Mouse (Mus musculus) spleen, postnatal 14 days (tissue): ENCODE data around the gene Creb3l2.
A peak's percentile ranks its signal among the peaks of the same experiment; 100 is the strongest.

Experiments
- DNase-seq, 2 experiments: peaks; one replicate each; pipeline ENCODE4 v3.0.0; 2021 to 2022; ENCODE audit warnings: low spot score in 2 of 2

The Creb3l2 gene

DNA sequence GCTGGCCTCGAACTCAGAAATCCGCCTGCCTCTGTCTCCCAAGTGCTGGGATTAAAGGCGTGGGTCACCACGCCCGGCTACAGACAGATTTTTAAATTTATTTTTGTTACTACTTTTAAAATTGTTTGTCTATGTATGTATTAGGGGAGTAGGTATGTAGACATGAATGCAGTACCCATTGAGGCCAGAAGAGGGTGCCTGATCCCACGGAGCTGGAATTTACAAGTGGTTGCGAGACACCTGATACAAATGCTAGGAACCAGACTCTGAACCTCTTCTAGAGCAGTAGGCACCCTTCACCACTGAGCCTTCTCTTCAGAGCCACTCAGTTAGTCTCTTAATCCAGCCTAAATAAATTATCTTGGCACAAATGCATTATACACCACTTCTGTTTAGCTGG lies 70.6 kb downstream of the Creb3l2 start:
- peak in 1 of 2 experiments; percentile 23 for DNase-seq

DNA sequence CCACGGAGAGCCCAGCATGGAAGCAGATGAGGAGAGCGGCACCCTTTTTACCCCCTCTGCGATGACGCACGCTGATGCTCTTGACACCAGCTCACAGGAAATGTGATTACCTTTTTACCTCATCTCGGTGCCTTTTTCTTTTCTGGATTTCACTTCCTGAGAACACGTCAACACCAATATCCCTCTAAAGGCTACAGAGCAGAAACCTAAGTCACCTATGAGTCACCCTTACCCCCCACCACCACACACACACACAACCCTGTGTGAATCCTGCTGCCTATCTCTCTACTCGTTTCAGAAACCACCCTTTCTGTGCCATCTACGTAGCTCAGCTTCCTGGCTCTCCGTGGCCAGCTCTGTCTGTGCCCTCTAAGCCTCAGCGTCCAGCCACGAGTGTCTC lies 71.4 kb downstream of the Creb3l2 start:
- DNase-seq, result no peak

DNA sequence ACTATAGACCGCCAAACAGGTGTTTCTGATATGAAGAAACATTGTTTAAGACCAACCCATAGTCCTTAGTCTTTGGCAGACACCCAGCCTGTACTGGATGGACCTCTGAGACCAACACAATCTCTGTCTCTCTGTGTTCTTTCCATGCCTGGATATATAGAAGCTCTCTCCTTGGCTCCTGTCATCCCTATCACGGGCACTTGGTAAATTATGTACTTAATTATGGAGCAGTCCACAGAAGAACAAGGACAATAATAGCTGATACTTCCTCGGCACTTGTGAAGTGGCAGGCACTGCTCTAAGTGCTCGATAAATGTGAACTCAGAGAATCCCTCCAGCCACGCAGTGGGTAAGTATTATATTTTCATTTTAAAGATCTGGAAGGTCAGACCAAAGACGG lies 72.2 kb downstream of the Creb3l2 start:
- no peak for DNase-seq

DNA sequence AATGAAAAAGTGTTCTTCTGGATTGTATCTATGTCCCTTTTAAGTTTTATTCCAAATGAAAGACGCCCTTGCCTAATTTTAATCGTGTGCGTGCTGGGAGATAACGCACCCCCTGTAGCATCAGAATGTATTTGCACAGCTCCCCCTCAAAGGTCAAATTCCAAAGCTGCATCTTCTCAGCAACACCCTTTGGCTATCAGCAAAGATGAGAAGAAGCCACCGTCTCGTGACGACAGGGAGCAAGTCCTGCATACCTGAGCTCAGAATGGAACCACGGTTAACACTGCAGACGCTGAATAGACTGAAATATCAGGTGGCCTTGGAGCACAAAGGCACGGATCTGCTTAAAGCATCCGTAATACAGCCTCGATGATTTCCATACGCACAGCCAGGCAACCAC lies 73.7 kb downstream of the Creb3l2 start:
- no peak for DNase-seq

DNA sequence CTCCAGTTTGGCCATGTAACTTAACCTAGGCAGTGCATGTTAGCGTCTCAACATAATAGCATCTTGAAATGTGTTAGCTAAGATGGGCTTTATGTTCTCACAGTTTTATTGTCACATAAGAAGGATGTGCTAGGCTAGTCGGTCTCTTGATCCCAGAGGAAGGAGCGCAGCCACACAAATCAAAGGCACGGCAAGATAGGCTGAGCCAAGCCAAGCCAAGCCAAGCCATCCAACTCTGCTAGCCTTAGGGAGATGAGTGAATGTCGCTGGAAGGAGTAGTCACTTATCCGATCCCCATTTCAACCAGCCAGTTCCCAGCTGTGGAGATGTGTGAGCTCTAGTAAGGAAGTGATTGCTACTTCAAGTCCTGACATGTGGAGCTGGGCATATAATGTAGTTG lies 75.0 kb downstream of the Creb3l2 start:
- DNase-seq, result no peak

DNA sequence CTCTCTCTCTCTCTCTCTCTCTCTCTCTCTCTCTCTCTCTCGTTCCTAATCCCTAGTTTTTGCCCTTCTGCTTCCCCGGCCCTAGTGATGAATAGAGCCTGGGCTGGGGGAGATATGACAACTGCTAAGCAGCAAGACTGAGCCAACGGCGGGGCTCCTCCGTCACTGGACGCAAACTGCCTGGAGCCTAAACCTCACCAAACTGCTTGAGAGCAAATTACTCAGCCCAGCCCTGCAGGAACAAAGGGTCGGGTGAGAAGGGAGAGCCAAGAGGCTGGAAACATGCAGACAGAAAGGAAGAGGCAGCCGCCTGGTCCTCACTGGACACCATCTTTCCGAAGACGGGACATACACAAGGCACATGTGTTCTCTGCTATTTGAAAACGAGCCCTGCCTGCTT lies 76.8 kb downstream of the Creb3l2 start:
- DNase-seq, result no peak

DNA sequence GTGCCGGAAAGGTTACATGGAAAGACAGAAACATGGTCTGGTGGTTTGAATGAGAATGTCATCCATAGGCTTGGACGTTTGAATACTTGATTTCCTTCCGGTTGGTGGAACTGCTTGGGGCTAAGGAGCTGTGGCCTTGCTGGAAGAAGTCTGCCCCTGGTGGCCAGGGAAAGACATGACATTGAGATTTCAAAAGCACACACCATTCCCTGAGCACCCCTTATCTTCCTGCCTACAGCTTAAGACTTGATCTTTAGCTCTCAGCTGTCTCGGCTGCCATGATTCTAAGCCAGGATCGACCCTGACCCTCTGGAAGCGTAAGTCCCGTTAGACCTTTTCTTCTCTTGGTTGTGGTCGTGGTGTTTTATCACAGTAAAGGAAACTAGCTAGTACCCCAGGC lies 77.6 kb downstream of the Creb3l2 start:
- DNase-seq, result no peak

DNA sequence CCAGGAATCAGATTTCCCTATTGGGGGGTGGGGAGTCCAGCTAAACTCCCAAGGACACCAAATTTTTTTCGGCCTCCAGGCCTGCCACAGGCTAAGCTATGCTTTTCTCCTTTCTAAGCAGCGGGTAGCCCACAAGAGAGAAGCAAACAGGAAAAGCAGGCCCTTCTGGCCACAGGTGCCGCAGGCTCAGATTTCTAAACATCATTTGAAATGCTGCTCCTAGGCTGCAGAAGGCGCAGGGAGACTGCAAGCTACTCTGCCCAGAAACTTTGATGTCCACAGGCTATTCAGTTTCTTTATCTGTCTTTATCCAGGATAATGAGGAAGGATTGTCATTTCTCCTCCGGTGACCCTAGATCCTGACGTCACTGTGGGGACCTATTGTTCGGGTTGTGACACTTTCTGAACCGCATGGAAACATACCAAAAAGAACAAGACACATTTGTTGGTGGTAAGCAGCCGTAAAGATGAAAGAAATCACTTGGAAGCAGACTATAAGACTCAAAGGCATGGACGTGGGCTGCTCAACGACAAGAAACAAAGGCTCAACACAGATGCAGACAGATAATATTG lies 81.0 kb downstream of the Creb3l2 start:
- DNase-seq, result no peak

DNA sequence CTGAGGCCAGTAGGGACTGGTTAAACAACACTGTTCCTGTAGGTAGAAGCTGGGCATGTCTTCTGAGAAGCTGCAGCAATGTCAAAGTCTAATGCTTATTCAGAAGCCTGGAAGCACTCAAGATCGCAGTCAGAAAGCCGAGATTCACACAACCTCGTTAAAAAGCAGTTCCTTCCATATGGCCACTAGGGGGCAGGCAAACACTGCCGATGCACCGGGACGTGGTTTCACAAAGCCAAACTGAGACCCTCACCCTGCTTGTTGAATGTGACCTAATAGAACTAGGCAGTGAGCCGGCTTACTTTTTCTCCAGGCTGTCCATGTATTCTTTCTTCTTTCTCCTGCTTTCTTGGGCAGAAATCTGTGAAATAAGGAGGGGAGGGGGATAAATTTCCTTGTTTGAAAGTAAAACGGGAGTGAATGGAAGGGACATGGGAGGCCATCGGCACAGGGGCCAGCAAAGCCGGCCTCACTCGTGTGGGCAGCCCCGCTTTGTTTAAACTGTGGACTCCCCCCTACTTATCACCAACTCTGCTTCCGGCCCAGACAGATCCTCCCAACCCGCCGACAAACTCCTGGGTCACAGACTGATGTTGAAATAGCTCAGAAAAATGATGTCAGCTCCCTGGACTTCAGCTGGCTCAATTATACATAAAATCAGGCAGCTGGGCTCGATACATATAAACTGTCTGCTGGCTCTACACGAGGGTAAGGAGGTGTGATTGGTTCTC lies 87.3 kb downstream of the Creb3l2 start:
- peak in 1 of 2 experiments; percentile 49 for DNase-seq

DNA sequence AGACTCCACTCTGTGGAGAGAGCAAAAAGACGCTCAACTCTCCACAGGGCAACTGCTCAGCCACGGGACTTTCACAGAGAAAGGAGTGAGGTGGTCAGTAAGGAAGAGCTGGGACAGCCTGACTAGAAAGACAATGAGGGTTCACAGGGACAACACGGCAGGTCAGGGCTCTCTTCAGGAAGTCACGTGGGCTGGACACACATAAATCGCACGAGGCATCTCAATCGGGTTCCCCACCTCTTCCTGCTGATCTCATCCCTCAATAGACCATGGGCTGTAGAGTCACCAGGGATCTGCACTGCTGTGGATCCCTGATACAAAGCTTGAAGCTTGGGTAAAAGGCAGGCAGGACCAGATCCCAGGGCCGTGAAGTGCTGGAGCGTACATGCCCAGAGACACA lies 88.3 kb downstream of the Creb3l2 start:
- DNase-seq, result no peak

DNA sequence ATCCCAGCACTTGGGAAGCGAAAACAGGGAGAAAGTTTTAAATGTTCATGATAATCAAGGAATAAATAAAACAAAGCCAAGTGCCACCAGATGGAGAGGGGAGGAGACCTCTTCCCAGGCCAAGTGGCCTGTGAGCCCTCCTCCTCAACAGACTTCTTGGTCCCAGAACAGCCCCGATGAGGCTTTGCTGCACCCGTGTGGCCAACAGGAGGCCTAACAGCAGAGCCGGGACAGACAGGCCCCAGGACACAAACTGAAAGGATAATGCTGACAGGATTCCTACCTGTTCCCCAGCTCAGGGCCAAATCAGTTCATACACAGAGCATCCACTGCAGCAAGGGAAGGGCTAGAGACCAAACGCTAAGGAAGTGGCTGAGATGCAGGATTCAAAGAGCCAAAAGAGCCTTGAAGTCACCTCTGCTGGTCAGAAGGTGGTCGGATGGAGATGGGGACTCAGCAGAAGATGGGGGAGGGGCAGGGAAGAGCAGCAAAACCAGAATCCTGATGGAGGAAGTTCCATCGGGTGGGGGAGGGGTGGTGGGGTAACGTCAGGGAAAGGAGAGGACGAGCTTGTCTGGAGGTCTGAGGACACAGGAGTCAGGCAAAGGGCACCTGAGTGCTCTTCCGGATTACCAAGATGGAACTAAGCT lies 90.1 kb downstream of the Creb3l2 start:
- peak in 1 of 2 experiments; percentile 19 for DNase-seq

DNA sequence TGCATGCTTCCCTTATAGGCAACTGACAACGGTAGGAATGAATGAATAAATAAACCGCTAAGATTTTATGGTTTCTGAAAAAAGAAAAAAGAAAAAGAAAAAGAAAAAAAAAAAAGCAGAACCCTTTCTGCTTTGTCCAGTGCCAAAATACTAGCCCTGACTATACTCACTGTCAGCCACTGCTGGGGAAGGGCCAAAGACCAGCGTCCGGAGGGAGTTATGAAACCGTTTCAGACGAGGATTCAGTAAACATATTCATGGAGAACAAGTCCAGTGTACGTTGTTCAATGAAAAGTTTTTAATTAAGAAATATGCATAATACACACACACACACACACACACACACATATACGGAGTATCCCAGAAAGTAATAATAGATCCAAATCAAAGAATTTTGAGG lies 91.6 kb downstream of the Creb3l2 start:
- DNase-seq, result no peak

DNA sequence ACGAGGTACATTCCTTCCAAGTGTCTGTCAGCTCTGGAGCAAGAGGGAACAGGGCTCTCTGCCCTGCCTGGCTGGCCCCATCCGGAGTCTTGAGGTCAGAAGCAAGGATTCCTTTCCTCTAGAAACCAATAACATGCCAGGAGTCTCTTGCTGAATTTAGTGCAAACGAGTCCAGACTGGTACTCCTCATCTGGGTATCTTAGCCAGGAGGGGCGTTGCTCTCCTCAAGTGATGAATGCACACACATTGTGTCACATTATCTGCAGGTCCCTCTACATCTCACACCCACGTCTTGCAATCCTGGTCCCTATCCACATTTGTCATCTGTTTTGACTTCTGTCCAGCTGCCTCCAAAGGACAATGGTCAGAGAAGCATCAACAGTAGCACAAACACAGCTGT lies 94.3 kb downstream of the Creb3l2 start:
- DNase-seq, result no peak

DNA sequence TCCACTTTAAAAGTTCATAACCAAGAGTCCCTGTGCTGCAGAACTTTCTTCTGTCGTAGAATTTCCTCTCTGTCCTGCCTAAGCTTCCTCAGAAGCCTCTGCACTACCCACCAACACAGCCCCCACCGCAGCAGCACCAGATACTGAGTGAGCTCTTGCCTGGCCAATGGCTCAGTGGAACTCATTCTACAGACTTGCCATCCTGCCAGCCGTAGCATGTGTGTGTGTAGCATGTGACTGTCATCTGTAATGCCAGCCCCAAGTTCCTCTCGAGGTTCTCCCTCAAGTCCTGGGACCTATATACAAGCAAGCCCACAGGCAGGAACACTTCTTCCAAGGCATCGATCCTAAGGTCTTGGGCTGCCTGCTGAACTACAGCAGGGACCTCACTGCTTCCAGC lies 103.9 kb downstream of the Creb3l2 start:
- DNase-seq, result no peak

DNA sequence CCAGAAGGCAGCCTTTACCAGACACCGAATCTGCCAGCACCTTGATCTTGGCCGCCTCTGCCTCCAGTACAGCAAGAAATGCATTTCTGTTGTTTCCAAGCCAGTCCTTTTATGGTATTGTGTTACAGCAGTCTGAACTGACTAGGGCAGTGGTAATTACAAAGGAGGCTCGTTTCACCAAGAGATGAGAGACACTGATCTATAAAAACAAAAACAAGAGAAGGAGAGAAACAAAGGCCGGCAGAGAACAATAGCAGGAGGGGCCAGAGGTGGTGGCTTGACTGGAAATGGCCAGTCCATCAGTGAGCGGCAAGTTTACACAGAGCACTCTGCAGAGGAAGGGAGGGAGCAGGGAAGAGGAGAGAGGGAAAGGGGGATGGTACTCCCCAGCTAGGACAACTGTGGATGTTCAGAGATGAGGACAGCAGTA lies 105.1 kb downstream of the Creb3l2 start:
- DNase-seq, result no peak

DNA sequence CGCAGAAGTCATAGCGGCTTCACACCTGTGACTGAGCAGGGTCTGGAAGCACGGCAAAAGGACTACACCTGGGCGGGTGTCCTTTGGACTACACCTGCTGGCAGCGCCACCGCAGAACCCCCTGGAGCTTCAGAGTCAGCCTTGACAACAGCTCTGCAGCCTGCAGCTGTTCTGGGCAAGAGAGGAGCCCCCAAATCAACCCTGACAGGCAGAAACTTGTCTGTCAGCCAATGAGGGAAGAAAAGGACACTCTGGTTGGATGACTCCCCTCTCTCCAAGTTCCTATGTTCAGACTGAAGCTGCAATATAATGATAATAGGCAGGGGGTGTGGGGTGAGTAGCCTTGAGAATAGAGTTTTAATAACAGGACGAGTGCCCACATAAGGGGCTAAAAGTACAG lies 105.6 kb downstream of the Creb3l2 start:
- DNase-seq, result no peak

DNA sequence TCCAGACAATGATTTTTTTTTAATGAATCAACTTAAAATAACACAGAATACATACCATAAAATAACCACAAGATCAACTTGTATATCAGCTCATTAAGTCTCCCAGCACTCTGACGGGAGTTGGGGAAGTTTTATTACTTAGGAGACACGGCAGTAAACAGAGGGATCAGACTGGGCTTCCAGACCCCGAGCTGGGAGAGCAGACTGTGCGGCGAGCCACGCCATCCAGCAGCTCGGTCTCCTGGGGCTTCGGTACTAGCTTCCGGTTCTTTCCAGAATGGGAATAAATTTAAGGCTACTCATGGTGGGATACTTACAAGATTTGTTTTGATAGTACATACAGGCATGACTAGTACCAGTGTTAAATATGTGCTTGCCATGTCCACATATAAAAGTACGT lies 109.1 kb downstream of the Creb3l2 start:
- no peak for DNase-seq

DNA sequence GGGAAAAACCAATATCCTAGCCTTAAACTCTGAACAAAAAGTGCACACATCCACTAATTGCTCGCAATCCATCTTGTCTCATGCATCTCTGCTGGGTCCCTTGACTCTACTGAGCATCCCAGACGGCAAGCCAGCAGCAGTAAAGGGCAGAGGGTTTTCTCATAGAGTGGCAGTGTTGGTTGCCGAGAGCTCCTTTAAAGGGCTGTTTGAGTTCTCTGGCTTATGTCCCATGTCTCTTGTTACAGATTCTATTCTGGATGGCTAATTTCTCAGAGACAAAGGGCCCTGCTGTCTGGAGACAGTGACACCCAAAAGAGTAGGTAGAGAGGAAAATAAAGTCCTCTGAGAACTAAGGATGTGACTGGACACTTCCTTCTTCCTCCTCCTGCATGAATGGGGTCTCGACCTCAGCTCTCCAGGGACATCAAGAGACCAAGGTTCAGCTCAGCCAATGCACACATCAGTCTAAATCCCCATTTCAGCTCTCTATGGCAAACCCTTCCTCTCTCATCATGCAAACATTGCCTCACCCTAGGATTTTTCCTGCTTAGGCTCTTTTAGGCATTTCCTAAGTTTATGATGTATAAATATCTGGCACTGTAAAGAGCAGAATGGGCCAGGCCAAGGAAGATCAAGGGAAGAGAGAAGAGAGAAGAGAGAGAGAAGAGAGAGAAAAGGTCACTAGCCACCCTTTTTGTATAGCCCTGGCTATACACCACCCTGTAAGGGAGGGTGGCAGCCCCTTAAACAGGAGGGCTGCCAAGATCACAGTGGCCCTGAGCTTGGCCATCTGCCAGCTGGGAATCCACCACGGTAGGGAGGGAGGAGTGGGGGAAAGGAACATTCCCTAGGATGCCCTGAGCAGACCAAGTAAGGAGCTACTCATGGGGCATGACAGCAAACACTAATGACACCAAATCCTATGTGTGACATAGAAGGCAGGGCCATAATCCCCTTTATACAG lies 111.8 kb downstream of the Creb3l2 start:
- DNase-seq, result no peak

DNA sequence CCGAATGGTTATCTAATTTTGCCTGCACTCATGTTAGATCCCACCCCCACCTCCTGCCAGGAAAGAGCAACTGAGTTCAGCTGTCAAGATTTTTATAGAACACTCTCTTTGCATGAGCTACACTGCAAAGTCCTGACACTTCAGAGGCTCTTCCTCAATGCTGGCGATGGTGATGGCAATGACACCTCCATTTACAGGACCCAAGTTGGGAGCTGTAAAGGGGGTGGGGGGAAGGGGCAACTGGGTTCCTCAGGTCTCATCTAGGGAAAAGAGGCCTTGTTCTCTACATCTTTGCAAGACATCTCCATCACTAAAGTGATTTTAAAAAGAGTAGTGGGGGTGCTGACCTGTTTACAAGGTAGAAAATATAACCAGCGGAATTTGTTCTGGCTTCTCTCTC lies 112.6 kb downstream of the Creb3l2 start:
- no peak for DNase-seq

DNA sequence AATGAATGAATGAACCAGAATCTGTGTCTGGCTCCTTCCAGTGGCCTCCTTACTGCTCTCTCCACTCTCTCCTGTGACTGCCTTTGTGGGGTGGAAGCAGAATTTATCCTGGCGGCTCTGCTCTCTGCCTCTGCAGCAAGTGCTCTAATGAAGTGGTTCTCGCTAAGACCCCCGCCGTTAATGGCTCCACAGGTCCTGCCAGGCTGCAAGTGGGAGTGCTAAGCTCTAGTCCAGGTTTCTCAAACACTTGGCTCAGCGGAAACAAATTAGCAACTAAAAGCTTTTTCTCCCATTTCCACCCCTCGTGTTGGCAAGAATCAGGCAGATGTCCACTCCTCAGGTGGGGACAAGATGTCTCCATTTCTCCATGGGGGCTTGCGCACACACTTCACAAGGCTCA lies 113.3 kb downstream of the Creb3l2 start:
- no peak for DNase-seq

DNA sequence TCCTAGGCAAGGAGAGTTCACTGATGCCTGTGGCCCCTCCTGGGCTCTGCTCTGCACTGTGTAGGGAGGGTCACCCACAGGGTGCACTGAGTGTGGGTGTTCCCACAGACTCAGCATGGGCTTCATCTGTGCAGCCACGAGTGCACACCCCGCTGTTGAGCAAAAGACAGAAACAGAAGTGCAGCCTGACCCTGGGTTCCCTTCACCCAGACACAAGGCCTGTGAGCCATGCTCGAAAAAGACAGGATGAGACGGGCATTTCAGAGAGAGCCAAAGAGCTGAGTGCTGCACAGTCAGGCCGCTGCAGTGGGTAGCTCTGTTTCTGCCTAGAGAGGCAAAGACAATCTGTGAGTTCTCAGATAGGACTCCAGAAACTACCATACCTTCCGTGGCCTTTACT lies 114.4 kb downstream of the Creb3l2 start:
- no peak for DNase-seq

DNA sequence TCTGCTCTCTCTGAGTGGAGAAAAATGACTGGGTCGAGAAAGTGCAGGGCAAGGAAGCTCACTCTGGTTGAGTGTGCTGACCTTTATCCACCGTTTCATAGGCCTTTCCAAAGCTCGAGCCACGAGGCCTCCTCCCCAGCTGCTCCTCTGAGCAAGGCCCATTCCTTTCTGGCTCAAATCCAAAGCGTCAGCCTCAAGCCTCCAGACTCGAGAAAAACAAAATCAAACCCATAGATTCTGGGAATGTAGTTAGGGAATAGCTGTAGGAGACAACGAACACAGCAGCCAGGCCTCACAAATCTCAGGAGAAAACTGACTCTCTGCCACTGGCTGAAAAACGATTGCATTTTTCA lies 115.4 kb downstream of the Creb3l2 start:
- DNase-seq, result no peak
